Mouse (Mus musculus) E14TG2a.4 (cell line): Measurements from ENCODE around the gene Gm11733.

Experiments
- CTCF ChIP-seq: conservative IDR thresholded peaks from 2 replicates; pipeline ENCODE4 v1.5.1; 2014; ENCODE audit warnings: low read length
- NANOG ChIP-seq: IDR thresholded peaks from 2 replicates; pipeline ENCODE4 v1.6.1; 2014; ENCODE audit warnings: borderline replicate concordance, low read length, mixed read lengths
- POU5F1 ChIP-seq: IDR thresholded peaks from 2 replicates; pipeline ENCODE4 v1.6.1; 2014; ENCODE audit warnings: low read length, borderline replicate concordance

DNA sequence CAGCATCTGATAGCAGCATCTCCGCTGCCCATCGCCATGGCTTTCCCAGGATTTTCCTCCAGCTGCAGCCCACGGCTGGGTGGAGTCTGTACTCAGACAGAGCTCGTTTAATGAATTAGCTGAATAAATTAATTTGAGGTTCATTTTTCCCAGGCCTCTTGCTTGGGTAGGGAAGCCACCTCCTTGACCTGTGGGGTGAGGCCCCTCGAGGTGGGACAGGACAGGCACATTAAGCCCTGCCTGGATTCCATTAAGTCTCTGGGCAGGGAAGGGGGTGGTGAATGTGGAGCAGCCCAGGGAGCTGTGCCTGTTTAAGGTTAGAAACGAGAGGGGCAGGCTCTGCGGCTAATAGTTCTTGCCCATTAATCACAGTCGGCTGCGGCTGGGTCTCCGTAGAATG is 30.1 kb upstream of the Gm11733 start:
- TF ChIP-seq CTCF, result no peak
- no peak for TF ChIP-seq NANOG
- TF ChIP-seq POU5F1, result no peak
